Mouse (Mus musculus) liver, adult 2 months (tissue): ENCODE measurements around the gene Egflam. TPM values are rescaled to one million over a fixed set of nuclear protein-coding genes. Genes with fewer than 3 reads are reported as not detected.

Experiments used
- DNase-seq: peaks from one replicate; pipeline ENCODE4 v3.0.0-alpha.2; 2011; ENCODE audit warnings: low read depth, low spot score; ENCODE audit errors: extremely low read depth
- H3K27ac ChIP-seq: fragments of 200-500 bp; replicated peaks from 2 replicates; pipeline ENCODE4 v1.5.1; 2012; ENCODE audit warnings: low read depth, mild to moderate bottlenecking, control low read depth, inconsistent platforms, low read length; ENCODE audit not compliant: insufficient read depth
- H3K27me3 ChIP-seq: fragments of 200-500 bp; 2 replicates; pipeline ENCODE4 v1.6.1; 2012; ENCODE audit warnings: mild to moderate bottlenecking, moderate library complexity, low read length, inconsistent platforms; ENCODE audit not compliant: control insufficient read depth, insufficient read depth
- H3K36me3 ChIP-seq: fragments of 200-500 bp; 2 replicates; pipeline ENCODE4 v1.6.1; 2012; ENCODE audit warnings: low read length, inconsistent platforms; ENCODE audit not compliant: control insufficient read depth, insufficient read depth
- H3K4me1 ChIP-seq: fragments of 200-500 bp; 2 replicates; pipeline ENCODE4 v1.6.1; 2011; ENCODE audit warnings: low read length; ENCODE audit not compliant: control insufficient read depth, insufficient read depth
- H3K4me3 ChIP-seq: fragments of 200-500 bp; 2 replicates; pipeline ENCODE4 v1.5.1; 2011; ENCODE audit warnings: low read depth, mild to moderate bottlenecking, control low read depth, low read length, moderate library complexity; ENCODE audit not compliant: insufficient read depth
- H3K79me2 ChIP-seq: fragments of 200-500 bp; 2 replicates; pipeline ENCODE4 v1.6.1; 2012; ENCODE audit warnings: inconsistent platforms, mild to moderate bottlenecking, low read length, moderate library complexity; ENCODE audit not compliant: control insufficient read depth, insufficient read depth
- H3K9ac ChIP-seq: fragments of 200-500 bp; 2 replicates; pipeline ENCODE4 v1.6.1; 2012; ENCODE audit warnings: low read depth, mild to moderate bottlenecking, control low read depth, inconsistent platforms, low read length
- CTCF ChIP-seq: fragments of 200-500 bp; IDR thresholded peaks from 2 replicates; pipeline ENCODE4 v1.5.1; 2011; ENCODE audit warnings: low read depth, low read length, control low read depth
- POLR2A ChIP-seq: fragments of 200-500 bp; IDR thresholded peaks from 2 replicates; pipeline ENCODE4 v1.6.1; 2011; ENCODE audit warnings: low read length, control low read depth; ENCODE audit not compliant: insufficient read depth; ENCODE audit errors: extremely low read depth
- WGBS: fragments of 180-500 bp; shearing (Covaris S2); methylation state at CpG from one replicate; pipeline ENCODE4 v1.1.7; 2018; 5-methylcytosine and 5-hydroxymethylcytosine counted together
- polyA plus RNA-seq: library from polyadenylated mRNA; depleted of rRNA; stranded (reverse); fragments of >200 nt; gene quantifications from 2 replicates; pipeline ENCODE4 v1.2.3, GENCODE M21; 2012
- total RNA-seq: library from RNA; depleted of rRNA; stranded (reverse); fragments of >200 nt; gene quantifications from 2 replicates; pipeline ENCODE4 v1.2.3, GENCODE M21; 2014

Egflam gene
- total and polyA plus RNA-seq, 2 experiments, result 0.23 to 0.28 TPM

GRCm38 (mm10) chr15:7194147-7194720 is 204.0 kb downstream of the Egflam start:
- Histone ChIP-seq H3K27me3 (no peaks in the 10 kb centered on the region), H3K27ac (no peak overlapping the region), H3K36me3 (peaks cover 70% of the 10 kb centered on the region), H3K4me1 (no peaks in the 10 kb centered on the region), H3K79me2 (no peaks in the 10 kb centered on the region), H3K9ac (no peak overlapping the region), H3K4me3 (no peak overlapping the region)
- TF ChIP-seq CTCF (no peak), POLR2A (no peak)
- no peak for DNase-seq
- 73% methylated on average over 13 of the region's 13 CpGs for WGBS

- no peak overlapping the region for H3K4me3 ChIP-seq
- H3K4me1 ChIP-seq, result no peaks in the 10 kb centered on the region
- WGBS, result 91% methylated on average over 2 of the region's 2 CpGs
- no peaks in the 10 kb centered on the region for H3K79me2 ChIP-seq
- no peak overlapping the region for H3K9ac ChIP-seq
- H3K27me3 ChIP-seq, result no peaks in the 10 kb centered on the region
- TF ChIP-seq POLR2A (no peak), CTCF (no peak)
- no peak overlapping the region for H3K27ac ChIP-seq
- peaks cover 81% of the 10 kb centered on the region for H3K36me3 ChIP-seq
- no peak for DNase-seq
Observed at GRCm38 (mm10) chr15:7192582-7192981, 205.6 kb downstream of the Egflam start.

GRCm38 (mm10) chr15:7191074-7191473 is 207.1 kb downstream of the Egflam start:
- no peaks in the 10 kb centered on the region for H3K27me3 ChIP-seq
- no peak overlapping the region for H3K27ac ChIP-seq
- H3K9ac ChIP-seq, result no peak overlapping the region
- H3K79me2 ChIP-seq, result no peaks in the 10 kb centered on the region
- no peak for DNase-seq
- TF ChIP-seq POLR2A, result no peak
- no peak for TF ChIP-seq CTCF
- WGBS, result 90% methylated on average over 4 of the region's 4 CpGs
- H3K4me1 ChIP-seq, result no peaks in the 10 kb centered on the region
- peaks cover 83% of the 10 kb centered on the region for H3K36me3 ChIP-seq
- no peak overlapping the region for H3K4me3 ChIP-seq

- H3K4me1 ChIP-seq, result no peaks in the 10 kb centered on the region
- H3K27ac ChIP-seq, result no peak overlapping the region
- DNase-seq, result no peak
- H3K9ac ChIP-seq, result no peak overlapping the region
- H3K27me3 ChIP-seq, result no peaks in the 10 kb centered on the region
- H3K4me3 ChIP-seq, result no peak overlapping the region
- peaks cover 84% of the 10 kb centered on the region for H3K36me3 ChIP-seq
- TF ChIP-seq POLR2A, result no peak
- no peaks in the 10 kb centered on the region for H3K79me2 ChIP-seq
- 67% methylated on average over 22 of the region's 22 CpGs for WGBS
Observed at GRCm38 (mm10) chr15:7189678-7190454, 208.3 kb downstream of the Egflam start.

- Histone ChIP-seq H3K4me1 (no peaks in the 10 kb centered on the region), H3K36me3 (peaks cover 87% of the 10 kb centered on the region), H3K27ac (no peak overlapping the region), H3K4me3 (no peak overlapping the region), H3K27me3 (no peaks in the 10 kb centered on the region), H3K79me2 (no peaks in the 10 kb centered on the region), H3K9ac (no peak overlapping the region)
- WGBS, result 53% methylated on average over 6 of the region's 6 CpGs
- no peak for DNase-seq
- TF ChIP-seq CTCF, result no peak
- no peak for TF ChIP-seq POLR2A
Observed at GRCm38 (mm10) chr15:7187682-7188081, 210.5 kb downstream of the Egflam start.

GRCm38 (mm10) chr15:7180576-7180975 is 217.6 kb downstream of the Egflam start:
- Histone ChIP-seq H3K27me3 (no peaks in the 10 kb centered on the region), H3K27ac (no peak overlapping the region), H3K79me2 (no peaks in the 10 kb centered on the region), H3K4me1 (no peaks in the 10 kb centered on the region), H3K9ac (no peak overlapping the region), H3K4me3 (no peak overlapping the region), H3K36me3 (peaks cover 92% of the 10 kb centered on the region)
- DNase-seq, result no peak
- 77% methylated on average over 6 of the region's 6 CpGs for WGBS
- TF ChIP-seq POLR2A, result no peak
- no peak for TF ChIP-seq CTCF
